8 mouse cellular contexts compared by ENCODE assay signal in the genomic region with DNA sequence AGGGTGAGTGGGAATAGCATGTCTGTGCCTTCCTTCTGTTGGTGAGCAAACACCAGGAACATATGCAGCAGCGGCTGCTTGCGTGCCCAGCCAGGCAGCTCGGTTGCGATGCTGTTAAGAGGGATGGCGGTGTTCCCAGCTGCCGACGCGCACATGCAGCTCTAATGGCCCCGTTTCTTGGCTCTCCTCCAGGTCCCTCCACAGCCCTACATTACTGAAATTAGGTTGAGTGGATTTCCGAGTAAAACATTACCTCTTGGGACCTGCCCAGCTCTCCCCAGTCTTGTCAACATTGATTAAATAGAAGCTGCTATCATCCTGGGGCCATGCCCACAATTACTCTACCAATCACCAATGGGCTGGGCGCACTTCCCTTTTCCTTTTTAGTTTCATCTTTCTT.
DNase-seq lines count a peak whose midpoint lies in the region; ATAC-seq lines count a peak whose summit lies in the region.

No protein-coding gene starts in this region.

- H3K27ac ChIP-seq in neural tube, embryonic 11.5 days (ENCODE audit: low read depth, low read length): no peak overlapping the region

- no peak overlapping the region for H3K4me2 ChIP-seq in neural tube, embryonic 11.5 days (ENCODE audit: low read depth)

- no peaks in the 10 kb centered on the region for H3K4me1 ChIP-seq in neural tube, embryonic 11.5 days (ENCODE audit: control insufficient read depth, insufficient read depth, low read length)

- H3K4me3 ChIP-seq in neural tube, embryonic 11.5 days (ENCODE audit: low read depth, low read length): no peak overlapping the region

- no peaks in the 10 kb centered on the region for H3K9me3 ChIP-seq in neural tube, embryonic 11.5 days (ENCODE audit: control insufficient read depth, low read length)

- no peak overlapping the region for H3K9ac ChIP-seq in neural tube, embryonic 11.5 days (ENCODE audit: low read length)

- WGBS in neural tube, embryonic 11.5 days: 87% methylated on average over 11 of the region's 11 CpGs

- no peak for ATAC-seq in neural tube, embryonic 11.5 days (ENCODE audit: insufficient read depth, low FRiP score, low TSS enrichment)

- intact Hi-C loops in left cerebral cortex, postnatal 10 days (cut with DNase I): no loop called here

- no peaks in the 10 kb centered on the region for H3K27me3 ChIP-seq in neural tube, embryonic 11.5 days (ENCODE audit: control insufficient read depth, insufficient read depth, low read length)

- DNase-seq in neural tube, embryonic 11.5 days (ENCODE audit: low spot score): peak; percentile 33
- DNase-seq in neural tube, embryonic 10.5 days (ENCODE audit: extremely low spot score, low spot score): no peak
- DNase-seq in frontal cortex, adult 2 months (ENCODE audit: extremely low spot score in 1 of 2, low spot score in 1 of 2): peak; percentile 32 to 76
- peak; percentile 68 to 73 for DNase-seq in left cerebral cortex, postnatal 10 days (ENCODE audit: extremely low spot score in 1 of 2, low spot score in 2 of 2)
- peak; percentile 39 to 53 for DNase-seq in right cerebral cortex, postnatal 36 days (ENCODE audit: low spot score in 2 of 2)
- no peak for DNase-seq in spleen, adult 18-20 months
- no peak for DNase-seq in testis, postnatal 14 days (ENCODE audit: low spot score)
- DNase-seq in adrenal gland, adult 8-10 months: no peak

- no peaks in the 10 kb centered on the region for H3K36me3 ChIP-seq in neural tube, embryonic 11.5 days (ENCODE audit: control insufficient read depth, insufficient read depth, low read length)

Comparison
In these comparisons a context has a peak if more than half of its experiments do, and no peak if none do; other contexts are left out.
1. DNase-seq: peak in neural tube, embryonic 11.5 days (single experiment), frontal cortex, adult 2 months (2 of 2), left cerebral cortex, postnatal 10 days (2 of 2) and right cerebral cortex, postnatal 36 days (2 of 2); none in neural tube, embryonic 10.5 days (single experiment), spleen, adult 18-20 months (0 of 2), testis, postnatal 14 days (single experiment) and adrenal gland, adult 8-10 months (single experiment).